Mouse (Mus musculus) kidney, adult 2 months (tissue): ENCODE results near the gene Abat.
"Not testable (repeated sequence)": the region's sequence is repeated elsewhere in the genome, so short reads cannot be mapped to it uniquely, and the experiment has no call there.

Experiments used
- CTCF ChIP-seq: fragments of 200-500 bp; conservative IDR thresholded peaks from 2 replicates; pipeline ENCODE4 v1.5.1; 2011; ENCODE audit warnings: low read depth, mild to moderate bottlenecking, control low read depth, low read length, moderate library complexity, mixed read lengths; ENCODE audit not compliant: insufficient read depth, insufficient read length
- POLR2A ChIP-seq: fragments of 200-500 bp; IDR thresholded peaks from one replicate; pipeline ENCODE4 v1.6.1; 2011; ENCODE audit warnings: low read depth, low read length, control low read depth

GRCm38 (mm10) chr16:8555371-8555770 is 42.1 kb downstream of the Abat start:
- TF ChIP-seq CTCF, POLR2A: not testable (repeated sequence)
